Mouse (Mus musculus) lung, embryonic 15.5 days (tissue): ENCODE data around the gene Rest. TPM values are rescaled to one million over a fixed set of nuclear protein-coding genes. Genes with fewer than 3 reads are reported as not detected.

Experiments
- ATAC-seq: fragments of 200-750 bp; cut with Nextera tagmentation; 2 replicates; pipeline ENCODE4 v1.8.0; 2017; ENCODE audit warnings: moderate number of reproducible peaks, borderline replicate concordance; ENCODE audit not compliant: low FRiP score, low TSS enrichment; ENCODE audit errors: extremely low read depth
- H3K27ac ChIP-seq: fragments of 300-500 bp; sonication (generic); 2 replicates; pipeline ENCODE4 v1.5.1; 2015; ENCODE audit warnings: moderate library complexity, mild to moderate bottlenecking, inconsistent platforms
- H3K27me3 ChIP-seq: fragments of 300-500 bp; sonication (generic); 2 replicates; pipeline ENCODE4 v1.6.1; 2015; ENCODE audit warnings: inconsistent platforms
- H3K36me3 ChIP-seq: fragments of 300-500 bp; sonication (generic); 2 replicates; pipeline ENCODE4 v1.6.1; 2015; ENCODE audit warnings: inconsistent platforms
- H3K4me1 ChIP-seq: fragments of 300-500 bp; sonication (generic); 2 replicates; pipeline ENCODE4 v1.6.1; 2015; ENCODE audit warnings: inconsistent platforms
- H3K4me2 ChIP-seq: fragments of 300-500 bp; sonication (generic); 2 replicates; pipeline ENCODE4 v1.6.1; 2015; ENCODE audit warnings: inconsistent platforms, mild to moderate bottlenecking, moderate library complexity
- H3K4me3 ChIP-seq: fragments of 300-500 bp; sonication (generic); 2 replicates; pipeline ENCODE4 v1.5.1; 2015; ENCODE audit warnings: mild to moderate bottlenecking, inconsistent platforms
- H3K9ac ChIP-seq: fragments of 300-500 bp; sonication (generic); 2 replicates; pipeline ENCODE4 v1.6.1; 2015; ENCODE audit warnings: inconsistent platforms
- H3K9me3 ChIP-seq: fragments of 300-500 bp; sonication (generic); 2 replicates; pipeline ENCODE4 v1.6.1; 2016; ENCODE audit warnings: inconsistent platforms
- WGBS: fragments of 180-500 bp; shearing (Covaris S2); methylation state at CpG from one replicate; pipeline ENCODE4 v1.1.7; 2015; 5-methylcytosine and 5-hydroxymethylcytosine counted together
- microRNA-seq: library from miRNA; unstranded; fragments of <30 nt; microRNA quantifications from one replicate; pipeline ENCODE4, GENCODE M21; 2016
- polyA plus RNA-seq: library from polyadenylated mRNA; unstranded; fragments of >200 nt; fragmentation: Nextera tagmentation; extraction: Ambion mirVana; gene quantifications from 2 replicates; pipeline ENCODE4 v1.2.1, GENCODE M21; 2015

The Rest gene
- polyA plus RNA-seq, 1 experiment from 2014 or later: 33.5 TPM

DNA sequence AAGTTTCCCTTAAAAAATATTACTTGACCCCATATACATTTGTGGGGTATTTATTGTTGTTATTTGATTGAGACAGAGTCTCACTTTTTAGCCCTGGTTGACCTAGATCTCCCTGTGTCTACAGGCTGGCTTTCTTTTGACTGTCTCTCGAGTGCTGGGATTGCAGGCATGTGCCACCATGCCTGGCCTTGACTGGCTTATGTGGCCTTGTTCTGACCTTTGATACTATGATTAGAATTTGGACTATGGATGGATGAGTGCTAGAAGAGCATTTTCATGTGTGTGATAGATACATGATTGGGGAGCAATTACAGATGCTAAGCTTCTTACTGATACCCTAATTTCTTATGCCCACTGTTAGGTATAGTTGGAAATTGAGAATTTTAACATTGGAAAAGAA, 59.6 kb downstream of the Rest start:
- H3K27me3 ChIP-seq: no peaks in the 10 kb centered on the region
- H3K27ac ChIP-seq: no peak overlapping the region
- no peaks in the 10 kb centered on the region for H3K4me1 ChIP-seq
- no peak overlapping the region for H3K9ac ChIP-seq
- H3K9me3 ChIP-seq: no peaks in the 10 kb centered on the region
- H3K4me3 ChIP-seq: no peak overlapping the region
- ATAC-seq: no peak
- H3K4me2 ChIP-seq: no peak overlapping the region
- H3K36me3 ChIP-seq: peaks cover 89% of the 10 kb centered on the region
- 75% methylated on average over 1 of the region's 1 CpGs for WGBS

DNA sequence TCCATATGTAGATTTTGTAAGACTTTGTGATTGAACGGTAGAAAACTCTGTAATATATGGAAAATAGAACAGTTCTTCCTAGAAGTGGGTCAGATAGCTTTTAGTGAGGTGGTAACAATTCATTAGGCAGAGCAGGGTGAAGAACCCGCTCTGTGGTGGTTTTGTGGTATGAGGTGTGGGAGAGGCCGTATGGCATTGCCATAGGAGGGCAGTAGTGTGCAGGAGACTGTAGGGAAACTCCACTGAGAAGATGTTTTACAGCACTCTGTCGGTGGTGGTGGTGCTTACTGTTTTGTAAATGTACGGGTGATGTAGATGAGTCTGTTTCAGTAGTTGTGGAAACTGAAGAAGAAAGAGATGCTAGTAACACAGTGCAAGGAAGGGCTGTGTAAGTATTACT, 64.9 kb downstream of the Rest start:
- Histone ChIP-seq H3K27me3 (no peaks in the 10 kb centered on the region), H3K4me3 (no peak overlapping the region), H3K27ac (no peak overlapping the region), H3K9me3 (no peaks in the 10 kb centered on the region), H3K9ac (no peak overlapping the region), H3K36me3 (peaks cover 82% of the 10 kb centered on the region), H3K4me2 (no peak overlapping the region), H3K4me1 (no peaks in the 10 kb centered on the region)
- 80% methylated on average over 5 of the region's 5 CpGs for WGBS
- no peak for ATAC-seq

Small RNA genes lying within 50 kb of the gene (microRNA-seq; reads per million reads assigned to microRNA genes)
- not detected for gene Mir5098

Other genes starting within 250 kb of the Rest start
- 0.83 and 0.93 TPM in 2 replicates for gene Thegl, start 249.5 kb upstream of the Rest start, polyA plus RNA-seq
- 6.4 and 7.9 TPM in 2 replicates for gene Hopx, start 150.4 kb upstream of the Rest start, polyA plus RNA-seq
- 1.6 and 2.2 TPM in 2 replicates for gene Spink2, start 54.0 kb upstream of the Rest start, polyA plus RNA-seq
- 28.4 and 29.4 TPM in 2 replicates for gene Noa1, start 44.6 kb downstream of the Rest start, polyA plus RNA-seq
- 64.0 and 65.1 TPM in 2 replicates for gene Polr2b, start 44.7 kb downstream of the Rest start, polyA plus RNA-seq
- gene Igfbp7, start 142.6 kb downstream of the Rest start, polyA plus RNA-seq: 77.7 and 88.4 TPM in 2 replicates